Mouse (Mus musculus) neutrophil, adult 65 days (primary cell): ENCODE results near the gene Fam185a. TPM values are rescaled to one million over a fixed set of nuclear protein-coding genes. Genes with fewer than 3 reads are reported as not detected.

Source experiments
- total RNA-seq: library from RNA; stranded (reverse); gene quantifications from 2 replicates; pipeline ENCODE4 v1.2.4, GENCODE M21; 2023

Gene Fam185a
- 1.3 and 1.7 TPM in 2 replicates for total RNA-seq

GRCm38 (mm10) chr5:21424614-21425602 is at the start of gene Fam185a, which contains the start of gene Ccdc146:
Gene Fam185a, plus strand, starts transcription at chr5:21424958.
Gene Ccdc146, minus strand, starts transcription at chr5:21424677.

Other genes starting within 250 kb of the Fam185a start
- 90.8 and 139 TPM in 2 replicates for gene Gsap, start 238.7 kb upstream of the Fam185a start, total RNA-seq
- 62.8 and 69.2 TPM in 2 replicates for gene Fgl2, start 52.3 kb upstream of the Fam185a start, total RNA-seq
- 0.25 and 1.4 TPM in 2 replicates for gene Ccdc146, start 281 bp upstream of the Fam185a start, total RNA-seq
- gene Lrrc17, start 118.6 kb downstream of the Fam185a start, total RNA-seq, result not detected in 2 replicates
- not detected in 2 replicates for gene Fbxl13, start 220.7 kb downstream of the Fam185a start, total RNA-seq
- gene Armc10, start 220.9 kb downstream of the Fam185a start, total RNA-seq, result 7.1 and 10.1 TPM in 2 replicates